Mouse (Mus musculus): Measurements from ENCODE around the gene Tmod1.

DNA sequence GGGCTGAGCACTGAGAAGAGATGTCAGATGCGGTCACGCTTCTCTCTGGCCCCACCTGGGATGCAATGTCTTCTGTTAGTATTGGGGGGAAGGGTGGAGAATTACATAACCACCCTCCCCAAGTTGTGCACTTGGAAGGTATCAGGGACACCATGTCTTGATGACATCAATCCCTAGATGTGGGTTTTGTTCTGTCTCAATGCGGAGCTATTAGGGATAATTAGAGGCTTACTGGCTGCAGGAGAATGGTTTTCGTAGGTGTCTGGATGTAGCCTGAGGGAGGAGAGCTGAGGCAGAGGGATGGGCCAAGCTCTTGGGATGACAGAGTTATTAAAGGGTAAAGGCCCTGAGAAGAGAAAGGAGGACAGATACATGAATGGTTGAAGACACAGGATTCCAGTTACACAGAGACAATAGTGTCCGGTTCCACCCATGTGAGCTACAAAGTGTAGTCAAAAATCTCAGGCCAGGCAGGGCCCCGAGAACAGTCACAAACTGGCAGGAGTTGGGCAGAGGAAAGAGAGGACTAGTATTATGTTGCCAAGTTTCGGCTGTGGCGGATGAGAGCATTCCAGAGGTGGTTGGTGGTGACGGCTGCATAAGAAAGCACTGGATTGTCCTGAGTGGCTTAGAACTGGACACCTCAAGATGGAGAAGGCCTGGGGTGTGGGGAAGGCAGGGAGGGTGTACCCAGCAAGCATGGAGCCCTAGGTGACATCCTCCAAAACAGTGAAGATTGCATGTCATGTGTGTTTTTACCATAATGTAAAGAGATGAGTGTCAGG lies 14.8 kb downstream of the Tmod1 start:
- no peak for TF ChIP-seq CTCF (IDR thresholded peaks at IDR 0.05)
- no peak for TF ChIP-seq EP300 (IDR thresholded peaks at IDR 0.05)

All from lung, postnatal 0 days (tissue).